Mouse (Mus musculus): ENCODE results near the gene Psmb7. TPM values are rescaled to one million over a fixed set of nuclear protein-coding genes. Genes with fewer than 3 reads are reported as not detected.

The Psmb7 gene
- polyA plus RNA-seq, 1 experiment, result 115 TPM

GRCm38 (mm10) chr2:38555659-38556058, 88.2 kb downstream of the Psmb7 start:
- Histone ChIP-seq H3K4me1 (ENCODE audit: control insufficient read depth, insufficient read depth, low read length) (no peaks in the 10 kb centered on the region), H3K36me3 (ENCODE audit: control insufficient read depth, insufficient read depth, low read length) (no peaks in the 10 kb centered on the region), H3K27me3 (ENCODE audit: control insufficient read depth, insufficient read depth, low read length) (no peaks in the 10 kb centered on the region), H3K27ac (ENCODE audit: control insufficient read depth, insufficient read depth, low read depth, low read length) (no peak overlapping the region), H3K4me3 (ENCODE audit: control insufficient read depth, low read depth, low read length) (no peak overlapping the region)
- no peak for TF ChIP-seq POLR2A (IDR thresholded peaks at IDR 0.05; ENCODE audit: control insufficient read depth, low read depth, low read length)
- no peak for TF ChIP-seq CTCF (IDR thresholded peaks at IDR 0.05; ENCODE audit: control insufficient read depth, insufficient read depth, insufficient replicate concordance, low read depth, low read length)

DNA sequence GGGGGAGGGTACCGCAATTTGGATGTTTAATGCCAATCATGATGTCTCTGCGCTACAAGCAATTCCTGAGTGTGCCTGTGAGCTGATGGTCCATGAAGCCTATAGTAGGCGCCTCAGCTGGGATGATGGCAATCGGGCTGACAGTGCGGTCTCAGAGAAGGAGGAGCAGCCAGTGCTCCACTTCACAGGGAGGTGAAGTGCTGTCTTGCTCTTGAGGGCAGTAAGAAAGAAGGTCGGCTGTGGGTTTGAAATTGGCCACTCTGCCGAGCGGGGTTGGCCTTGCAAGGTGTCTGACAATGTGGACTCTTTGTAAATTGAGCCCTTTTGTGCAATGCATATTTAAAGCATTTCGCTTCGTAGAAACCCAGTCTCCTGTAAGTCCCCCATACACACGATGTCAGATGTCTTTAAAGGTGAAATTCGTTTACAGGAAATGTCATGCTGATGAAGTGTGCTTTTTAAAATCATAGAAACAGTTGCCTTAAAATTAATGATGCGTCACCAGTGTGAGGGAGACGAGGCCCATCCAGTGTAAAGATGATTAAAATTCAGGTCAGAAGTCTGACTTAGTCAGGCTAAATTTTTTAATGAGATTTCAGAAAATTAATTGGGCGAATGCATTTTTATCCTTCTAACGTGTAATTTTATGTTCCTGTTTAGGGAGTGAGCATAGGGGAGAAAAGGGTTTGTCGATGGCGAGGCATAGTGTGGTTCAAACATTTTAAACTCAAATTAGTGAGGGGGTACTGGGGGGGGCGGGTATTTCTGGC, 89.5 kb downstream of the Psmb7 start:
- Histone ChIP-seq H3K4me3 (ENCODE audit: control insufficient read depth, low read depth, low read length) (no peak overlapping the region), H3K27ac (ENCODE audit: control insufficient read depth, insufficient read depth, low read depth, low read length) (no peak overlapping the region), H3K4me1 (ENCODE audit: control insufficient read depth, insufficient read depth, low read length) (no peaks in the 10 kb centered on the region), H3K27me3 (ENCODE audit: control insufficient read depth, insufficient read depth, low read length) (no peaks in the 10 kb centered on the region), H3K36me3 (ENCODE audit: control insufficient read depth, insufficient read depth, low read length) (no peaks in the 10 kb centered on the region)
- TF ChIP-seq CTCF (IDR thresholded peaks at IDR 0.05; ENCODE audit: control insufficient read depth, insufficient read depth, insufficient replicate concordance, low read depth, low read length) (no peak), POLR2A (IDR thresholded peaks at IDR 0.05; ENCODE audit: control insufficient read depth, low read depth, low read length) (no peak)

GRCm38 (mm10) chr2:38552004-38552443, 91.9 kb downstream of the Psmb7 start:
- Histone ChIP-seq H3K4me1 (ENCODE audit: control insufficient read depth, insufficient read depth, low read length) (no peaks in the 10 kb centered on the region), H3K4me3 (ENCODE audit: control insufficient read depth, low read depth, low read length) (no peak overlapping the region), H3K27me3 (ENCODE audit: control insufficient read depth, insufficient read depth, low read length) (no peaks in the 10 kb centered on the region), H3K27ac (ENCODE audit: control insufficient read depth, insufficient read depth, low read depth, low read length) (no peak overlapping the region), H3K36me3 (ENCODE audit: control insufficient read depth, insufficient read depth, low read length) (no peaks in the 10 kb centered on the region)
- TF ChIP-seq CTCF (IDR thresholded peaks at IDR 0.05; ENCODE audit: control insufficient read depth, insufficient read depth, insufficient replicate concordance, low read depth, low read length) (no peak), POLR2A (IDR thresholded peaks at IDR 0.05; ENCODE audit: control insufficient read depth, low read depth, low read length) (no peak)

DNA sequence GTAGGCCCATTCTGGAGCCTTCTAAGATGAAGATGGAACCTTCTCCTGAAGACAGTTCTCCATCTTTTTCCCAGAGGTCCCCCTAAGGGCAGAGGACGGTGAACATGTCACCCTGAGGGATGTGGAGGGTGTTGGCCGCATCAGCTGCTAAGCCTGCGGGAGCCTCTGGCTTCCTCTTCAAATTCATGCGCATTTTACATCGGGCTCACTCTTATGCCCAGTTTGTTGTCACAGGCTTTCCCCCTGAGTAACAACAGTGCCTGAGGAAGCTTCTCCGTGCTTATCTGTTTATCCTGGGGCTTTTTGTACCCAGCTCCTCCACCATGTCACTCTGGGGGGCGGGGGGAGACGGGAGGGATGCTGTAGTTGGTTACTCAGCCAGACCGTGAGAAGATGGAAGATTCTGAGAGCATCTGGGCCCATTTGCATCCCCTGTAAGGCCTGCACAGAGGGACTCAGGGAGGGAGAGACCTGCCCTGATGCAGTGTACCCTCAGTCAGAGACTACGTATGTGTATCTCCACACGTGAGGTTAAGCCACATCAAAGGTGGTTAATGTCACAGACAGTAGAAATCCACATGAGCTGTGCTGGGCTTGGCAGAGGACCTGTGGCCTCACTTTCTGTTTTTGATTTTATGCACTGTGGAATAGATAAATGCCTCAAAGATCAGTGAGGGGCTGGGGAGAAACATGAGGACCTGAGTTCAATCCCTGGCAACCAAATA, 95.9 kb downstream of the Psmb7 start:
- Histone ChIP-seq H3K27ac (ENCODE audit: control insufficient read depth, insufficient read depth, low read depth, low read length) (no peak overlapping the region), H3K36me3 (ENCODE audit: control insufficient read depth, insufficient read depth, low read length) (no peaks in the 10 kb centered on the region), H3K4me1 (ENCODE audit: control insufficient read depth, insufficient read depth, low read length) (no peaks in the 10 kb centered on the region), H3K27me3 (ENCODE audit: control insufficient read depth, insufficient read depth, low read length) (no peaks in the 10 kb centered on the region), H3K4me3 (ENCODE audit: control insufficient read depth, low read depth, low read length) (no peak overlapping the region)
- no peak for TF ChIP-seq POLR2A (IDR thresholded peaks at IDR 0.05; ENCODE audit: control insufficient read depth, low read depth, low read length)
- TF ChIP-seq CTCF (IDR thresholded peaks at IDR 0.05; ENCODE audit: control insufficient read depth, insufficient read depth, insufficient replicate concordance, low read depth, low read length), result no peak

- no peak overlapping the region for H3K4me3 ChIP-seq (ENCODE audit: control insufficient read depth, low read depth, low read length)
- no peak overlapping the region for H3K27ac ChIP-seq (ENCODE audit: control insufficient read depth, insufficient read depth, low read depth, low read length)
- no peak for TF ChIP-seq POLR2A (IDR thresholded peaks at IDR 0.05; ENCODE audit: control insufficient read depth, low read depth, low read length)
- TF ChIP-seq CTCF (IDR thresholded peaks at IDR 0.05; ENCODE audit: control insufficient read depth, insufficient read depth, insufficient replicate concordance, low read depth, low read length), result no peak
- no peaks in the 10 kb centered on the region for H3K36me3 ChIP-seq (ENCODE audit: control insufficient read depth, insufficient read depth, low read length)
- H3K4me1 ChIP-seq (ENCODE audit: control insufficient read depth, insufficient read depth, low read length), result no peaks in the 10 kb centered on the region
- no peaks in the 10 kb centered on the region for H3K27me3 ChIP-seq (ENCODE audit: control insufficient read depth, insufficient read depth, low read length)
Observed at GRCm38 (mm10) chr2:38546748-38547147, 97.1 kb downstream of the Psmb7 start.

DNA sequence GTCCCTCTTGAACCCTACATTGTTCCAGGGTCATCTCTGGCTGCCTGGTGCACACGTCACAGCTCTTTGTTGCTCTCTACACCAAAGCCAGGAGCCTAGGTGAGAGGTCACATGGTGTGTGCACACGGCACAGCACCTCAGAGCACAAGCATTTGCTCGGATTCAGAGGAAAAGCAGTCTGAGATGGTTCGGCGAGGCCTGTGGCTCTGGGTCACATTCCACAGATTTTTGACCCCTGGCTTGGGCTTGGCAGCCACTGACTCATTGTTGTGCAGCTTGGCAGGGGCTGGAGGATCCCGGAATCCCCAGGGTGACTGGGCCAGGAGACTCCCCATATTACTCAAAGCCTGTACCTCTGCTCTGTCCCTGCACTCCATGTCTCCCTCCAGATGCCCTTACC, 97.7 kb downstream of the Psmb7 start:
- TF ChIP-seq POLR2A (IDR thresholded peaks at IDR 0.05; ENCODE audit: control insufficient read depth, low read depth, low read length) (no peak), CTCF (IDR thresholded peaks at IDR 0.05; ENCODE audit: control insufficient read depth, insufficient read depth, insufficient replicate concordance, low read depth, low read length) (no peak)
- no peak overlapping the region for H3K4me3 ChIP-seq (ENCODE audit: control insufficient read depth, low read depth, low read length)
- no peaks in the 10 kb centered on the region for H3K4me1 ChIP-seq (ENCODE audit: control insufficient read depth, insufficient read depth, low read length)

GRCm38 (mm10) chr2:38545706-38546105, 98.2 kb downstream of the Psmb7 start:
- Histone ChIP-seq H3K27ac (ENCODE audit: control insufficient read depth, insufficient read depth, low read depth, low read length) (no peak overlapping the region), H3K4me3 (ENCODE audit: control insufficient read depth, low read depth, low read length) (no peak overlapping the region), H3K4me1 (ENCODE audit: control insufficient read depth, insufficient read depth, low read length) (no peaks in the 10 kb centered on the region), H3K27me3 (ENCODE audit: control insufficient read depth, insufficient read depth, low read length) (no peaks in the 10 kb centered on the region), H3K36me3 (ENCODE audit: control insufficient read depth, insufficient read depth, low read length) (no peaks in the 10 kb centered on the region)
- TF ChIP-seq POLR2A (IDR thresholded peaks at IDR 0.05; ENCODE audit: control insufficient read depth, low read depth, low read length), result no peak
- TF ChIP-seq CTCF (IDR thresholded peaks at IDR 0.05; ENCODE audit: control insufficient read depth, insufficient read depth, insufficient replicate concordance, low read depth, low read length), result no peak

More for the DNA sequence above, 97.7 kb downstream of the Psmb7 start:
- no peak overlapping the region for H3K27ac ChIP-seq (ENCODE audit: control insufficient read depth, insufficient read depth, low read depth, low read length)
- H3K36me3 ChIP-seq (ENCODE audit: control insufficient read depth, insufficient read depth, low read length), result no peaks in the 10 kb centered on the region
- H3K27me3 ChIP-seq (ENCODE audit: control insufficient read depth, insufficient read depth, low read length), result no peaks in the 10 kb centered on the region
